Mouse (Mus musculus): ENCODE data around the gene Mapk10.

- TF ChIP-seq CTCF (IDR thresholded peaks at IDR 0.05; ENCODE audit: insufficient read depth, low read length) (no peak), POLR2A (IDR thresholded peaks at IDR 0.05; ENCODE audit: borderline replicate concordance, extremely low read depth, low read depth, low read length) (no peak)
Observed at GRCm38 (mm10) chr5:103008894-103009293, 202.2 kb downstream of the Mapk10 start.
